Mouse (Mus musculus): Measurements from ENCODE around the gene Aqp3.

- TF ChIP-seq CTCF (conservative IDR thresholded peaks at IDR 0.05 in 1 of 2, IDR thresholded peaks at IDR 0.05 in 1 of 2; ENCODE audit: low read depth in 2 of 2, low read length in 2 of 2) (no peak), KAT2A (IDR thresholded peaks at IDR 0.05; ENCODE audit: insufficient replicate concordance, low read length) (no peak), IRF4 (IDR thresholded peaks at IDR 0.05; ENCODE audit: low read depth, low read length) (no peak), MXI1 (IDR thresholded peaks at IDR 0.05; ENCODE audit: low read depth, low read length) (no peak), ZMIZ1 (IDR thresholded peaks at IDR 0.05; ENCODE audit: low read depth, low read length) (no peak), USF1 (IDR thresholded peaks at IDR 0.05; ENCODE audit: low read depth, low read length) (no peak), POLR2A (IDR thresholded peaks at IDR 0.05; ENCODE audit: low read depth, low read length) (no peak), SIN3A (IDR thresholded peaks at IDR 0.05; ENCODE audit: low read length) (no peak), GABPA (IDR thresholded peaks at IDR 0.05; ENCODE audit: insufficient replicate concordance, low read depth, low read length) (no peak), JUN (IDR thresholded peaks at IDR 0.05; ENCODE audit: insufficient read depth, low read depth, low read length) (no peak), ZNF384 (IDR thresholded peaks at IDR 0.05; ENCODE audit: low read depth, low read length) (no peak), ZC3H11A (IDR thresholded peaks at IDR 0.05; ENCODE audit: low read depth, low read length) (no peak), EP300 (IDR thresholded peaks at IDR 0.05; ENCODE audit: low read length) (no peak), POLR2AphosphoS2 (IDR thresholded peaks at IDR 0.05; ENCODE audit: low read depth, low read length) (no peak)
These were observed 16.2 kb downstream of the Aqp3 start for GRCm38 (mm10) chr4:41081733-41082132.

Data from CH12.LX (cell line).